Mouse (Mus musculus) limb, embryonic 11.5 days (tissue): Measurements from ENCODE around the gene Neu2. TPM values are rescaled to one million over a fixed set of nuclear protein-coding genes. Genes with fewer than 3 reads are reported as not detected.
"Not testable (repeated sequence)": the region's sequence is repeated elsewhere in the genome, so short reads cannot be mapped to it uniquely, and the experiment has no call there.

ENCODE experiments used
- ATAC-seq: fragments of 200-750 bp; cut with Nextera tagmentation; 2 replicates; pipeline ENCODE4 v1.8.0; 2017; ENCODE audit warnings: low read depth; ENCODE audit not compliant: insufficient number of reproducible peaks, low FRiP score, low TSS enrichment
- DNase-seq: peaks from one replicate; pipeline ENCODE4 v3.0.0-alpha.2; 2015; ENCODE audit warnings: low spot score
- H3K27ac ChIP-seq: fragments of 300-500 bp; sonication (generic); replicated peaks from 2 replicates; pipeline ENCODE4 v1.5.1; 2014; ENCODE audit warnings: low read depth, mild to moderate bottlenecking, low read length
- H3K27me3 ChIP-seq: fragments of 300-500 bp; sonication (generic); 2 replicates; pipeline ENCODE4 v1.6.1; 2014; ENCODE audit warnings: mild to moderate bottlenecking, low read length, mixed read lengths; ENCODE audit not compliant: control insufficient read depth, insufficient read depth
- H3K36me3 ChIP-seq: fragments of 300-500 bp; sonication (generic); 2 replicates; pipeline ENCODE4 v1.6.1; 2014; ENCODE audit warnings: mild to moderate bottlenecking, low read length, moderate library complexity, mixed read lengths; ENCODE audit not compliant: control insufficient read depth, insufficient read depth
- H3K4me1 ChIP-seq: fragments of 300-500 bp; sonication (generic); 2 replicates; pipeline ENCODE4 v1.6.1; 2014; ENCODE audit warnings: low read length, mixed read lengths; ENCODE audit not compliant: control insufficient read depth, insufficient read depth
- H3K4me2 ChIP-seq: fragments of 300-500 bp; sonication (generic); 2 replicates; pipeline ENCODE4 v1.6.1; 2014; ENCODE audit warnings: low read depth, mild to moderate bottlenecking, moderate library complexity; ENCODE audit not compliant: severe bottlenecking
- H3K4me3 ChIP-seq: fragments of 300-500 bp; sonication (generic); 2 replicates; pipeline ENCODE4 v1.5.1; 2014; ENCODE audit warnings: low read depth, low read length
- H3K9ac ChIP-seq: fragments of 300-500 bp; sonication (generic); 2 replicates; pipeline ENCODE4 v1.6.1; 2014; ENCODE audit warnings: mild to moderate bottlenecking, low read length
- H3K9me3 ChIP-seq: fragments of 300-500 bp; sonication (generic); 2 replicates; pipeline ENCODE4 v1.6.1; 2016; ENCODE audit warnings: low read length; ENCODE audit not compliant: control insufficient read depth
- WGBS: fragments of 180-500 bp; shearing (Covaris S2); extraction: QIAGEN DNeasy Blood & Tissue Kit; methylation state at CpG from one replicate; pipeline ENCODE4 v1.1.7; 2014; 5-methylcytosine and 5-hydroxymethylcytosine counted together
- polyA plus RNA-seq: library from polyadenylated mRNA; unstranded; fragments of >200 nt; fragmentation: Nextera tagmentation; extraction: Ambion mirVana; gene quantifications from 2 replicates; pipeline ENCODE4 v1.2.1, GENCODE M21; 2014

Gene Neu2
- polyA plus RNA-seq = not detected in 2 replicates

- peak; percentile 43 for DNase-seq
- Histone ChIP-seq H3K9ac (peak within 1 kb of the TSS; percentile 52), H3K4me1 (peaks cover 6% of the 10 kb centered on the region), H3K27ac (no peak within 1 kb of the TSS), H3K36me3 (no peaks in the 10 kb centered on the region), H3K4me3 (peak within 1 kb of the TSS; percentile 62), H3K9me3 (no peaks in the 10 kb centered on the region), H3K4me2 (peak within 1 kb of the TSS; percentile 99), H3K27me3 (peaks cover 40% of the 10 kb centered on the region)
- 1% methylated on average over 56 of the region's 56 CpGs for WGBS
- ATAC-seq = no peak
These were observed at the start of gene Neu2 for GRCm38 (mm10) chr1:87509561-87510165. Gene Neu2 (plus strand): TSS chr1:87509889.

GRCm38 (mm10) chr1:87467469-87467868 lies 42.2 kb upstream of the Neu2 start:
- WGBS = 60% methylated on average over 9 of the region's 9 CpGs
- ATAC-seq (no peak), DNase-seq (no peak)
- H3K36me3 ChIP-seq = no peaks in the 10 kb centered on the region
- H3K27me3 ChIP-seq = no peaks in the 10 kb centered on the region
- H3K4me2 ChIP-seq = no peak overlapping the region
- H3K9me3 ChIP-seq = no peaks in the 10 kb centered on the region
- no peaks in the 10 kb centered on the region for H3K4me1 ChIP-seq
- no peak overlapping the region for H3K9ac ChIP-seq
- H3K4me3 ChIP-seq = no peak overlapping the region
- H3K27ac ChIP-seq = no peak overlapping the region

- 81% methylated on average over 6 of the region's 6 CpGs for WGBS
- Histone ChIP-seq H3K36me3 (no peaks in the 10 kb centered on the region), H3K4me3 (no peak overlapping the region), H3K4me1 (no peaks in the 10 kb centered on the region), H3K27ac (no peak overlapping the region), H3K9ac (no peak overlapping the region), H3K4me2 (no peak overlapping the region), H3K27me3 (no peaks in the 10 kb centered on the region), H3K9me3 (no peaks in the 10 kb centered on the region)
- ATAC-seq (no peak), DNase-seq (no peak)
These were observed 41.4 kb upstream of the Neu2 start for GRCm38 (mm10) chr1:87468321-87468720.

- not testable (repeated sequence) for H3K4me1 ChIP-seq, DNase-seq, H3K4me3 ChIP-seq, H3K9ac ChIP-seq, H3K9me3 ChIP-seq, H3K27ac ChIP-seq, H3K36me3 ChIP-seq, H3K4me2 ChIP-seq, H3K27me3 ChIP-seq, ATAC-seq
- WGBS = 43% methylated on average over 9 of the region's 10 CpGs
These were observed 39.7 kb upstream of the Neu2 start, which contains the start of gene Snorc for GRCm38 (mm10) chr1:87469971-87470370. Gene Snorc (plus strand): TSS chr1:87470271.

GRCm38 (mm10) chr1:87471914-87472313 lies 37.8 kb upstream of the Neu2 start:
- Histone ChIP-seq H3K36me3 (no peaks in the 10 kb centered on the region), H3K4me3 (no peak overlapping the region), H3K9ac (no peak overlapping the region), H3K4me2 (no peak overlapping the region), H3K9me3 (no peaks in the 10 kb centered on the region), H3K27me3 (peaks cover 20% of the 10 kb centered on the region), H3K4me1 (peaks cover 8% of the 10 kb centered on the region), H3K27ac (no peak overlapping the region)
- ATAC-seq (no peak), DNase-seq (no peak)
- 81% methylated on average over 7 of the region's 7 CpGs for WGBS

- no peak overlapping the region for H3K4me2 ChIP-seq
- no peak overlapping the region for H3K27ac ChIP-seq
- no peaks in the 10 kb centered on the region for H3K9me3 ChIP-seq
- H3K4me1 ChIP-seq = peaks cover 8% of the 10 kb centered on the region
- H3K27me3 ChIP-seq = peaks cover 21% of the 10 kb centered on the region
- H3K9ac ChIP-seq = no peak overlapping the region
- no peak overlapping the region for H3K4me3 ChIP-seq
- no peaks in the 10 kb centered on the region for H3K36me3 ChIP-seq
- 88% methylated on average over 7 of the region's 7 CpGs for WGBS
- DNase-seq (no peak), ATAC-seq (no peak)
These were observed 37.1 kb upstream of the Neu2 start for GRCm38 (mm10) chr1:87472576-87472975.

- Histone ChIP-seq H3K4me2 (peak overlapping the region; percentile 73), H3K36me3 (no peaks in the 10 kb centered on the region), H3K9me3 (no peaks in the 10 kb centered on the region), H3K4me3 (peak overlapping the region; percentile 33), H3K4me1 (peaks cover 8% of the 10 kb centered on the region), H3K9ac (peak overlapping the region; percentile 55), H3K27me3 (peaks cover 21% of the 10 kb centered on the region), H3K27ac (no peak overlapping the region)
- WGBS = 2% methylated on average over 40 of the region's 42 CpGs
- DNase-seq = peak; percentile 51
- no peak for ATAC-seq
These were observed 34.4 kb upstream of the Neu2 start for GRCm38 (mm10) chr1:87475076-87475895.

GRCm38 (mm10) chr1:87482546-87482945 lies 27.1 kb upstream of the Neu2 start:
- DNase-seq (no peak), ATAC-seq (no peak)
- Histone ChIP-seq H3K36me3 (no peaks in the 10 kb centered on the region), H3K4me3 (no peak overlapping the region), H3K9me3 (no peaks in the 10 kb centered on the region), H3K4me1 (no peaks in the 10 kb centered on the region), H3K9ac (no peak overlapping the region), H3K27ac (no peak overlapping the region), H3K27me3 (no peaks in the 10 kb centered on the region), H3K4me2 (no peak overlapping the region)
- 86% methylated on average over 4 of the region's 4 CpGs for WGBS
